Comparison of ENCODE assay signal across 23 mouse cellular contexts in genomic region chr11:116511301-116511868, GRCm38 (mm10). TPM values are rescaled to one million over a fixed set of nuclear protein-coding genes. Genes with fewer than 3 reads are reported as not detected.
DNase-seq lines count a peak whose midpoint lies in the region; ATAC-seq lines count a peak whose summit lies in the region.
"Had no signal": no experiment of that assay in that cellular context is flagged by ENCODE, and none has a peak within 500 bp of the region (broad histone marks: within the 10 kb centered on the region; RNA-seq: fewer than 3 reads in every experiment).

No protein-coding gene starts in this region.

- peaks cover 16% of the 10 kb centered on the region for H3K4me1 ChIP-seq in liver, embryonic 16.5 days (ENCODE audit: control insufficient read depth, low read depth, low read length)
- H3K4me1 ChIP-seq: lung, embryonic 15.5 days had no signal

- peak overlapping the region; percentile 10; the same call in 1 of the 2 replicates for H3K27ac ChIP-seq in liver, embryonic 16.5 days (ENCODE audit: low read length)
- H3K27ac ChIP-seq: embryonic facial prominence, embryonic 12.5 days; heart, embryonic 10.5 days; hindbrain, embryonic 12.5 days; limb, embryonic 13.5 days; lung, embryonic 15.5 days; macrophage; midbrain, embryonic 12.5 days had no signal

- H3K27me3 ChIP-seq in liver, embryonic 16.5 days (ENCODE audit: control insufficient read depth, insufficient read depth, low read depth, low read length) = peaks cover 5% of the 10 kb centered on the region
- H3K27me3 ChIP-seq: lung, embryonic 15.5 days had no signal

- no peak overlapping the region for H3K4me2 ChIP-seq in liver, embryonic 16.5 days (ENCODE audit: low read depth, low read length)
- H3K4me2 ChIP-seq: embryonic facial prominence, embryonic 12.5 days; hindbrain, embryonic 12.5 days; limb, embryonic 13.5 days; lung, embryonic 15.5 days; midbrain, embryonic 12.5 days had no signal

- no peaks in the 10 kb centered on the region for H3K36me3 ChIP-seq in liver, embryonic 16.5 days (ENCODE audit: control insufficient read depth, insufficient read depth)
- H3K36me3 ChIP-seq: embryonic facial prominence, embryonic 12.5 days; heart, embryonic 10.5 days; hindbrain, embryonic 12.5 days; limb, embryonic 13.5 days; lung, embryonic 15.5 days; midbrain, embryonic 12.5 days had no signal

- peak; percentile 53; the same call in 1 of the 2 replicates for ATAC-seq in liver, embryonic 16.5 days (ENCODE audit: low read depth)
- ATAC-seq: forebrain, embryonic 16.5 days had no signal

- H3K9ac ChIP-seq in liver, embryonic 16.5 days (ENCODE audit: low read depth, low read length) = no peak overlapping the region
- H3K9ac ChIP-seq: embryonic facial prominence, embryonic 12.5 days; hindbrain, embryonic 12.5 days; limb, embryonic 13.5 days; lung, embryonic 15.5 days; midbrain, embryonic 12.5 days had no signal

- no peaks in the 10 kb centered on the region for H3K9me3 ChIP-seq in liver, embryonic 16.5 days (replicated peaks; ENCODE audit: control insufficient read depth, low read length)
- H3K9me3 ChIP-seq: embryonic facial prominence, embryonic 12.5 days; heart, embryonic 10.5 days; lung, embryonic 15.5 days; midbrain, embryonic 12.5 days had no signal

- WGBS in liver, embryonic 16.5 days (ENCODE audit: insufficient replicate concordance) = 39% methylated on average over 7 of the region's 7 CpGs

- peak; percentile 46 for DNase-seq in urinary bladder, postnatal 14 days (ENCODE audit: low spot score)
- DNase-seq in urinary bladder, postnatal 25 days (ENCODE audit: low spot score) = no peak
- peak; percentile 23 for DNase-seq in induced T-regulatory cell, adult 2 months (ENCODE audit: low read depth)
- DNase-seq in neural tube, embryonic 10.5 days (ENCODE audit: extremely low spot score, low spot score) = no peak
- no peak for DNase-seq in ovary, postnatal 10 days (ENCODE audit: low spot score)
- no peak for DNase-seq in embryo, embryonic 9.5 days (ENCODE audit: extremely low spot score)
- no peak for DNase-seq in frontal cortex, adult 2 months (ENCODE audit: extremely low spot score in 1 of 2, low spot score in 1 of 2)
- DNase-seq: cerebellum, adult 9-10 months; kidney, postnatal 36 days; right cerebral cortex, postnatal 25 days; thymus, adult 18-20 months had no signal

- no peak overlapping the region for H3K4me3 ChIP-seq in liver, embryonic 16.5 days (ENCODE audit: low read depth, low read length)
- H3K4me3 ChIP-seq: embryonic facial prominence, embryonic 12.5 days; heart, embryonic 10.5 days; hindbrain, embryonic 12.5 days; limb, embryonic 13.5 days; lung, embryonic 15.5 days; midbrain, embryonic 12.5 days had no signal

RNA-seq across cellular contexts. Expression of gene Prpsap1, which starts 17.4 kb away (rescaled TPM):
- 47.6 and 47.9 TPM in 2 replicates for polyA plus RNA-seq in liver, embryonic 16.5 days (2015; fragmentation: Nextera tagmentation; extraction: Ambion mirVana)
- polyA plus RNA-seq in frontal cortex, adult 2 months (2012; rRNA removed) = 114 and 119 TPM in 2 replicates

RNA-seq across cellular contexts. Expression of gene Sphk1, which starts 19.3 kb away (rescaled TPM):
- polyA plus RNA-seq in liver, embryonic 16.5 days (2015; fragmentation: Nextera tagmentation; extraction: Ambion mirVana) = 23.7 and 24.3 TPM in 2 replicates
- polyA plus RNA-seq in frontal cortex, adult 2 months (2012; rRNA removed) = 13.7 and 17.6 TPM in 2 replicates

RNA-seq across cellular contexts. Expression of gene Qrich2, which starts 45.3 kb away (rescaled TPM):
- polyA plus RNA-seq in liver, embryonic 16.5 days (2015; fragmentation: Nextera tagmentation; extraction: Ambion mirVana) = not detected in 2 replicates
- 0.04 TPM in 1 of 2 replicates, not detected in the other for polyA plus RNA-seq in frontal cortex, adult 2 months (2012; rRNA removed)
- polyA plus RNA-seq: heart, postnatal 0 days; lung, embryonic 15.5 days; macrophage; midbrain, embryonic 12.5 days; neural tube, embryonic 14.5 days; stomach, embryonic 14.5 days had no signal

Comparison
In these comparisons a context has a peak if more than half of its experiments do, and no peak if none do; other contexts are left out.
1. DNase-seq: peak in urinary bladder, postnatal 14 days (single experiment) and induced T-regulatory cell, adult 2 months (single experiment); none in urinary bladder, postnatal 25 days (single experiment), neural tube, embryonic 10.5 days (single experiment), ovary, postnatal 10 days (single experiment), embryo, embryonic 9.5 days (single experiment) and frontal cortex, adult 2 months (0 of 2).